Mouse (Mus musculus): ENCODE results near the gene Ptprm. TPM values are rescaled to one million over a fixed set of nuclear protein-coding genes. Genes with fewer than 3 reads are reported as not detected.
"Not testable (repeated sequence)": the region's sequence is repeated elsewhere in the genome, so short reads cannot be mapped to it uniquely, and the experiment has no call there.

Ptprm gene
- total RNA-seq, 2 experiments from 2014 or later = 21.0 to 23.6 TPM

DNA sequence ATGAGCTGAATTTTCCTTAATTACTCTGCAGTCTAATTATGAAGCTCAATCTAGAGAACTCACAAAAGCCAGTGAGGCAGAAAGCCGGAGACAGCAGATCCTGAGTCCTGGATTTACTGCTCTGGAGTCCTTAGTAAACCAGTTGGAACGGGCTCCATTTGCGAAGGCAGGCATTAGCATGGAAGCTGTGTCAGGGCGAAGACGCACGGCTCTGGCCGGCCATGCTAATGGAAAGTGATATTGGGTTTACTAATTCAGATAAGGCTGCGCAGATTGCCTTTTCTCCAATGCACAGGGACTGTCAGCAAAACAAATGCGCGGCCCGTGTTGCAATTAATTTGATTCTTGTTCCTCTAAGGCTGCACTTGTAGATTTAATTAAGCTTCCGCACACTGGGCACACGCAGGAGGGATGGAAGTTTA lies 484.7 kb downstream of the Ptprm start:
- DNase-seq = peak; percentile 12 to 35

GRCm38 (mm10) chr17:66864441-66864840 lies 489.8 kb downstream of the Ptprm start:
- no peak for DNase-seq

GRCm38 (mm10) chr17:66861557-66861956 lies 492.7 kb downstream of the Ptprm start:
- DNase-seq = no peak

DNA sequence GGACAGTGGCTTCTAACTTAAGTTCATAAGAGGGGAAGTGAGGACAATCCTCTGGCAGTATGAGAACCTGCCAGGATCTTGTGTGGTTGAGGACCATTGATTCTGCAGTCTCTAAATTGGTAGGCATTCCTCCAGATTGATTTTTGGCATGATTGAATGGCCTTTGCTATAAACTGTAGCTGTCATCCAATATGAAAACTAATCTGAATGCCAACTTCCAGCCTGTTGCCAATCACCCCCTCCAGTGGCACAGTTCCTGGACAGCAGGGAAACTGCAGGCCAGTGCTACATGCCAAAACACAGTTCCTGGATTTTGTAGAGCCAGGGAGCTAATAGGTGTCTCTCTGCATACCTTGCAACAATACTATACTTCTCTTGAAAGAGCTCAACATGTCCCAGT lies 495.5 kb downstream of the Ptprm start:
- DNase-seq = no peak

DNA sequence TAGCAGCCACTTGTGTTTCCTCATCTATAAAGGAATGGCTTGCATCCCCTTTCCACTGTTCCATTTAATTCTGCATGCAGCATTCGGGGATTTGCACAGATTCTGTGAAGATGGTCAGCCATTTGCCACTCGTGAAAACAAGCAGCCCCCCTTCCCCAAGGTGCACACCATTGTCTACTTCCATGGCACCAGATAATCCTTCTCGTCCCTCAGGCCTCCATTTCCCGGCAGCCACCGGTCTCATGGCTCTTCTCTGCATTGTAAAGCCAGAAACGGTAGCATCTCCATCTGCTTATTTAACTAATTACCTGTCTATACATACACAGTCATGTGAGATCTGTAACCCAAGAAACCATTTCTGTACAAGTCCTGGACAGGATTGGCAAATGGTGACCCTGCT lies 501.8 kb downstream of the Ptprm start:
- DNase-seq = no peak

- not testable (repeated sequence) for DNase-seq
Measured at GRCm38 (mm10) chr17:66847011-66847410, 507.2 kb downstream of the Ptprm start.

GRCm38 (mm10) chr17:66822347-66822746 lies 531.9 kb downstream of the Ptprm start:
- DNase-seq = no peak

DNA sequence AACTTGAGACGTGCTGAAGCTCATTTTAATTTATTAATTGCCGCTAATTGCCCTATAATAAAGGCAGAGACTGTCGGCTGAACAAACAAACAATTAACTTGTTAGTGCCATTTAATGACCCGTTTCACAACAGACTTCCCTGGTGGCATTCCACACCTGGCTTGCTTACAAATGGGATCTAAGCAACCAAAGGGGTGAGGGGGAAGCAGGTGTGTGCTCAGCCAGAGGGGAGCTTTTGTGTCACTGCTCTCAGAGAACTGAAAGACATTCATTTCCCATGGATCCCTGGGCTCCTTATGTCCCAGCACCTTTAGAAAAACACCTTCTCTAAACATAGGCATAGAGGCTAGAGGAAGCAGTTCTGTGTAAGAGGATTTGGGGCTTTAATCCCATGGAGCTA lies 536.9 kb downstream of the Ptprm start:
- no peak for DNase-seq

DNA sequence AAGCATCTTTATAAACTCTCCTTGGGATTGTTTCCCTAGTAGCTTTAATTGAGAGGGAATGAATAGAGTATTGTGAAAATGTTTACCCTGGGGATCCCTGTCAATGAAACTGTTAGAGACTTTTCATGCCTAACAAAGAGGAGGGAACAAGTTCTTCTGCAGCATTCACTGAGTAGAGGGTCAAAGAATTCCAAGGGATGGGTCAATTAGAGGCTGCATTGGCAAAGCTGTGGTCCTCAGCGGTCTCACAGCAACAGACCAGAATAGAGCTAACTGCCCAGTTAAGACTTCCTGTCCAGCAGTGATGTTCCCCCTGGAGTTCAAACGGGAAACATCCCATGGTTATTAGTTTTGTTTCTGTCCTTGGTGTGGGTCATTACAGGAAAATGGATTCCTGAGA lies 538.3 kb downstream of the Ptprm start:
- no peak for DNase-seq

DNA sequence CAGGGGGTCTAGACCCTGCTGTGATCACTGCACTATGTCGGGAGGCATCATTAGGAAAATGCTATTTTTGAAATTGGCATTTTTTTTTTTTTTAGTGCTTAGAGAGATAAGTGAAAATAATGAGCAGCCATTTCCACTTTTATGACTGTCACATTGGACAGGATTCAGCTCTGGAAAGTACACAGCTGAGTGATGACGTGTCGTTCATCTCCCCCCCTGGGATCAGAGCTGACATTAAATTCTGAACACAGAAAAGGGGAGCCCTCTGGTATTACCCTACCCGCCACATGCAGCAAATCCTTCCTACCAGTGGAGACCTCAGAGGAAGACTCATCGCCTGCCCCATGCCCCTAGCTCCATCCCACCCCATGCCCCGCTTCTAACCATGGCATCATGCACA lies 540.5 kb downstream of the Ptprm start:
- DNase-seq = no peak

DNA sequence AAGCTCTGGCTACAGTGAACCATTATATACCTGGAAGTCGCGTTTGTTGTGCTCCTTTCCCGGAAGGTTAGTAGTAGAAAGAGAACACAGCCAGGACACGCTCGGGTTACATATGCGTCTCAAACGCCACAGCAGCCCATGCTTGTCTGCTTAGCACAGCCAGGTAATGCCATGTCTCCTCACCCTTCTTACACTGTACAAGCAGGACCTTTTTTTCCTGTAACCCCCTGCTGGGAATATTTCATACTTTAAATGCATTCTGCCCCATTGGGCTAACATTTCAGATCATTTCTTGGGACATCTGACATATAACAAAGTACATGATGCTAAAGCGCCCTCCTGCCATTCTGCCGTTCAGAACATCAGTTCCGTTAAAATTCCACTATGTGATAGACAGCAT lies 540.9 kb downstream of the Ptprm start:
- DNase-seq = no peak

DNA sequence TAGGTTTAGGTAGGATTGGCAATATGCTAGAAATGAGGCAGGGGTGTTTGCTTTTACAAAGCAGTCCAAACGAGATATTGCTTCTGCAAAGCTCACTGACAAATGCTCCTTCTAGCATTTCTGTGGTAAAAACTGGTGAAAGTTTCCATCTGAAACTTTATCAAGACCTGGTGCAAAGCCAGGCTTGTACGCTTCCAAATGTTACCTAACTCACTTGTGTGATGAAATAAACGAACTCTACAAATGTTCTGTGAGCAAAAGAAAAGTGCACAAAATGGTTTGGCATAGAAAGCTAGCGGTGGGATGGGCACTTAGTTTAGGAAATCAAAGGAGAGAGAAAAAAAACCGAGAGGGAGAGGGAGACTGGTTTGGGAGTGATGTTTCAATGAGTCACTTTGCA lies 544.5 kb downstream of the Ptprm start:
- no peak for DNase-seq

DNA sequence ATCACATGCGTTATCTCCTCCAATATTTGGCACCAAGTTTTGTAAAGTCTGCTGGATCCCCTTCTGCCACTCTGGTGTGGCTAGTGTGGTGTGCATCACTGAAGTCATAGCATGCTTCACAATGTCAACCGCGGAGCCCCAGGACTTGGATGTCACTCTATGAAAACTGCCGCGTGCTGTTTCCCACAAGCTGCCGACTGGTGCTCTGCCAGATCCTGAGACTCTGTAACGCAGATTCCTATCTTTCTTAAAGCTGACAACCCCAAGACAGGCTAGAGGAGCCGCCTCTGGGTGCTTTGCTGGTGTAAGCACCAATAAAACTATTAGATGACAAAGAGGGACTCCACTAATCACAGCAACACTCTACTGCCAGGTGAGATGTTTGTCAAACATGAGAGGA lies 546.1 kb downstream of the Ptprm start:
- DNase-seq = no peak

GRCm38 (mm10) chr17:66801831-66802687 lies 552.2 kb downstream of the Ptprm start:
- no peak for DNase-seq

DNA sequence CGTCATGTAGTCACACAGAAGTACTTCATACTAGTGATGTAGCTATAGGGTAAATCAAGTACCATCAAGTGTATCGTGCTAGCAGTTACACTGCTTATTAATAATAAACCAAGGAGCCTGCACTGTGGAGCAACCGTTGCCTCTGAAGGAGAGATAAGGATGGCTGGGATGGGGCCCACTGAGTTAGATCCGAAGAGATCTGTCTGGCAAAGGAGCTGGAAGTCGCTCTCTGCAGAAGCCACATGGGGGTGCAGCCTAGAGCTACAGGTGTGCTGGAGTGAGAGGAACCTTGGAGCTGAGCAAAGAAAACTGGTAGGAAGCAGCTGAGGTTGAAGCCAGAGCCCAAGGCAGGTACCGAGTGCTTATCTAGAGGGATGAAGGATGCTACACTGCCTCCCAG lies 554.0 kb downstream of the Ptprm start:
- no peak for DNase-seq

- no peak for DNase-seq
Measured at GRCm38 (mm10) chr17:66786166-66786565, 568.1 kb downstream of the Ptprm start.

DNA sequence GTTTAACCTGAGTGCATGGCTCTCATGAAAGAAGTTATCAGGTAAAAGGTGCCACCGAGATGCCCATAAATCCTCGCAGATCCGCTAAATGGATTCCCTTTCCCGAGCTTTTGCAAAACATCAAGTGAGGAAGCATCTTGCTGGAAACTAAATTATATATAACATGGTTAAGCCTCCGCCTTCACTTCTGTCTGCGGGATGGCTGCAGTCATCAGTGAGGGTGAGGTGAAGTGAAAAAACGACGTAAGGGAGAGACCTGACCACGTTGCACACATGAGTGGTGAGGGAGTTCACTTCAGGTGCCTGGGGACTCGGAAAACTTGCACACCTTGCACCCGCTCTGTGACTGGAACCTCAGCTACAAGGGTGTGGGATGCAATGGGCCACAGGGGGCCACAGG lies 568.7 kb downstream of the Ptprm start:
- no peak for DNase-seq

- DNase-seq = no peak
Measured at GRCm38 (mm10) chr17:66783601-66784000, 570.7 kb downstream of the Ptprm start.

DNA sequence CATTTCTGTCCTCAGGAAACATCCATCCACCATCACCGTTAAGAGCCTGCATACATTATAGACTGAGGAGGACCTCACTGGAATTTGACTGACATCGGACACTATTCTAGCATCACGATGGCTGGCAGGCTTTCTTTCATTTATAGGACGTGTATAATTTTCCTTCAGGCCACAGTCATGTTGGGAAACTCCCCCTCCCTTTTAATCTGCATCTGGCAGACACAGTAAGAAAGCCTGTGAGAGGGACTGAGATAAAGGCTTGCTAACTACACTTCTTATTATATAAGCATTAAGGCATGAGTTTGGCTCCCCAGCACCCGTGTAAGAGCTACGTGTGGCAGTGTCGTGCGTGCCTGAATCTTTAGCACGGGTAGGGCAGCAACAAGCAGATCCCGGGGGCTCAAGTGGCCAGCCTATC lies 571.2 kb downstream of the Ptprm start:
- DNase-seq = no peak

DNA sequence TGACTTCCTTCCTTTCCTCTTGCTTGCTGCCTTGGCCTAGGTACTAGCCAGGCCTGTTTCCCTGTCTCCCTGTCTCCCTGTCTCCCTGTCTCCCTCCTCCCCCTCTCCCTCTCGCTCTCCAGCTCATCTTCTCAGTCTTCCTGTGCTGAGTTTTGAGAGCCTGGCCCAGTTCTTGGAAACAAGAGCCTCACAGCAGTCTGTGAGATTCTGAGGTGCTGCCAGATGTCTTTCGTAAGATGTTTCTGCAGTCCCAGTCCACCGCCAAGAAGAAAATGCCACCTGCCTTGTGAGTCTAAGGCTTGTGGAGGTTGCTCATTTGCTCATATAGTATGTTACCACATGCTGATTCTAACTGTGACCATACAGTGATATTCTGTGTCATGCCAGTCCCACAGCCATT lies 572.3 kb downstream of the Ptprm start:
- DNase-seq = no peak

DNA sequence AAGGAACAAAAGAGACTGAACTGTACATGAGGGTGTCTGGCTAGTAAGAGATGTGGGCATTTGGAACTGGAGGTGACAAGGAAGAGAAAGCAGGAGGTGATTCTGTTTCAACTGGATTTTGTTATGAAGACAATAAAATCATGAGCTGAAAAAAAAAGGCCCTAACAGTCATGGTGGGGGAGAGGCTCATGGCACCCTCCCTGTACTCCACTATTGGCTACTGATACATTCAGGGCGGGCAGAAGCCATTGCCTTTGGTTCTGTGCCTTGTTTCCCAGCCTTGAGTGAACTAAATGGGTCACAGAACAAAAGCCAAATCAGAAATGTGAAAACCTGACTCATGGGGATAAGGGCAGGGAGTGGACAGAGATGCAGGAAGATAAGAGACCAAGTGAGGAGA lies 575.2 kb downstream of the Ptprm start:
- no peak for DNase-seq

- DNase-seq = no peak
Measured at GRCm38 (mm10) chr17:66769365-66770363, 584.6 kb downstream of the Ptprm start.

- DNase-seq = no peak
Measured at GRCm38 (mm10) chr17:66768689-66769275, 585.5 kb downstream of the Ptprm start.
